Mouse (Mus musculus) hindbrain, embryonic 12.5 days (tissue): ENCODE results near the gene Armh3. TPM values are rescaled to one million over a fixed set of nuclear protein-coding genes. Genes with fewer than 3 reads are reported as not detected.
A peak's percentile ranks its signal among the peaks of the same experiment; 100 is the strongest.
"Not testable (repeated sequence)": the region's sequence is repeated elsewhere in the genome, so short reads cannot be mapped to it uniquely, and the experiment has no call there.

Experiments used
- ATAC-seq: fragments of 200-750 bp; cut with Nextera tagmentation; 2 replicates; pipeline ENCODE4 v1.8.0; 2017; ENCODE audit warnings: moderate TSS enrichment; ENCODE audit not compliant: low FRiP score
- H3K27ac ChIP-seq: fragments of 300-500 bp; sonication (generic); 2 replicates; pipeline ENCODE4 v1.5.1; 2016; ENCODE audit warnings: mild to moderate bottlenecking
- H3K27me3 ChIP-seq: fragments of 300-500 bp; sonication (generic); 2 replicates; pipeline ENCODE4 v1.6.1; 2016; ENCODE audit warnings: mild to moderate bottlenecking
- H3K36me3 ChIP-seq: fragments of 300-500 bp; sonication (generic); 2 replicates; pipeline ENCODE4 v1.6.1; 2016; ENCODE audit warnings: mild to moderate bottlenecking
- H3K4me1 ChIP-seq: fragments of 300-500 bp; sonication (generic); 2 replicates; pipeline ENCODE4 v1.6.1; 2016
- H3K4me2 ChIP-seq: fragments of 300-500 bp; sonication (generic); replicated peaks from 2 replicates; pipeline ENCODE4 v1.6.1; 2016; ENCODE audit warnings: mild to moderate bottlenecking
- H3K4me3 ChIP-seq: fragments of 300-500 bp; sonication (generic); 2 replicates; pipeline ENCODE4 v1.5.1; 2016; ENCODE audit warnings: mild to moderate bottlenecking
- H3K9ac ChIP-seq: fragments of 300-500 bp; sonication (generic); 2 replicates; pipeline ENCODE4 v1.6.1; 2016; ENCODE audit warnings: mild to moderate bottlenecking, moderate library complexity
- H3K9me3 ChIP-seq: fragments of 300-500 bp; sonication (generic); replicated peaks from 2 replicates; pipeline ENCODE4 v1.6.1; 2016; ENCODE audit warnings: mild to moderate bottlenecking
- WGBS: fragments of 180-500 bp; shearing (Covaris S2); methylation state at CpG from one replicate; pipeline ENCODE4 v1.1.7; 2016; 5-methylcytosine and 5-hydroxymethylcytosine counted together
- polyA plus RNA-seq: library from polyadenylated mRNA; unstranded; fragments of >200 nt; fragmentation: Nextera tagmentation; extraction: Ambion mirVana; gene quantifications from 2 replicates; pipeline ENCODE4 v1.2.1, GENCODE M21; 2016

The Armh3 gene
- polyA plus RNA-seq, 1 experiment from 2014 or later: 21.3 TPM

- 95% methylated on average over 6 of the region's 6 CpGs for WGBS
- ATAC-seq, H3K9ac ChIP-seq, H3K4me1 ChIP-seq, H3K27me3 ChIP-seq, H3K9me3 ChIP-seq, H3K27ac ChIP-seq, H3K36me3 ChIP-seq, H3K4me3 ChIP-seq, H3K4me2 ChIP-seq: not testable (repeated sequence)
Measured at GRCm38 (mm10) chr19:45805817-45806216, 192.5 kb downstream of the Armh3 start.

DNA sequence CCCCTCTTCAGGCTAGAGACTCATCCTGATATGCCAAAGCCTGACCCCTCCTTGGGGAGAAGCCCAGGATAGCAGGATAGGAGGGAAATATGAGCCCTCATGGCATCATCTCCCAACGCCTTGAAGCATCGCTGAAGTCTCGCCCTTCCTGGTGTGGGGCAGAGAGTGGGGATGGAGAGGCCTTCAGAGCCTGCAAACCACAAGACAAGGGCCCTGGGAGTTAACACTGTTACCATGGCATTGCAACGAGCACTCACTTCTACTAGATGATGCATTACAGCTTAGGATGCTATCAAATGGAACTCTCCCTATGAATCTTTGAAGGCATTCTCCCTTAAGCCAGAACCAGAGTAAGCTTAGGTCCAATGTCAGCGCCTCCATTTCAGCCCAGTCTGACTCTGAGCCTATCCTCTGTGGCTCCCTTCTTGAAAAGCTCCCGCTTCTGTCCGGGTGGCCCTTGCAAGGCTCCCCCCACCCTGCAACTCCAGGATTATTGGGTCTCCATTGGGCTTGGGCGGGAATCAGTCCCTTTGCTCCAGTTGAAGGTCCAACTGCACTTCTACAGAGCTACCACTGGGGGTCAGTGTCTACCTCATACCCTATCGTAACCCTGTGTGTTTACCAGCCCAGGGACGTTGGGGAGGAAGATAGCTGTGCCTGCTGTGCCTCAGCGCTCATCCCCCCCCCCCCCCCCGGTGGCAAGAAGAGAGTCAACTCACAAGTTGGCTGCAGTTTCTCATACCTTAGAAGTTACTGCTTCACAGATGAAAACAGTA, 193.5 kb downstream of the Armh3 start:
- ATAC-seq: no peak
- H3K36me3 ChIP-seq: no peaks in the 10 kb centered on the region
- no peak overlapping the region for H3K4me3 ChIP-seq
- H3K9ac ChIP-seq: no peak overlapping the region
- WGBS: 27% methylated on average over 12 of the region's 12 CpGs
- no peaks in the 10 kb centered on the region for H3K9me3 ChIP-seq
- H3K4me1 ChIP-seq: no peaks in the 10 kb centered on the region
- H3K27me3 ChIP-seq: no peaks in the 10 kb centered on the region
- peak overlapping the region; percentile 15; the same call in 1 of the 2 replicates for H3K4me2 ChIP-seq
- H3K27ac ChIP-seq: no peak overlapping the region

GRCm38 (mm10) chr19:45803408-45803807, 194.9 kb downstream of the Armh3 start:
- no peaks in the 10 kb centered on the region for H3K27me3 ChIP-seq
- no peaks in the 10 kb centered on the region for H3K4me1 ChIP-seq
- H3K9me3 ChIP-seq: no peaks in the 10 kb centered on the region
- no peaks in the 10 kb centered on the region for H3K36me3 ChIP-seq
- H3K27ac ChIP-seq: no peak overlapping the region
- ATAC-seq: no peak
- no peak overlapping the region for H3K4me2 ChIP-seq
- no peak overlapping the region for H3K4me3 ChIP-seq
- H3K9ac ChIP-seq: no peak overlapping the region
- WGBS: 30% methylated on average over 4 of the region's 4 CpGs

- WGBS: 72% methylated on average over 4 of the region's 4 CpGs
- H3K4me3 ChIP-seq: no peak overlapping the region
- no peak overlapping the region for H3K4me2 ChIP-seq
- H3K36me3 ChIP-seq: no peaks in the 10 kb centered on the region
- no peaks in the 10 kb centered on the region for H3K4me1 ChIP-seq
- H3K27me3 ChIP-seq: no peaks in the 10 kb centered on the region
- H3K9me3 ChIP-seq: no peaks in the 10 kb centered on the region
- no peak overlapping the region for H3K27ac ChIP-seq
- ATAC-seq: no peak
- no peak overlapping the region for H3K9ac ChIP-seq
Measured at GRCm38 (mm10) chr19:45802702-45803101, 195.6 kb downstream of the Armh3 start.

DNA sequence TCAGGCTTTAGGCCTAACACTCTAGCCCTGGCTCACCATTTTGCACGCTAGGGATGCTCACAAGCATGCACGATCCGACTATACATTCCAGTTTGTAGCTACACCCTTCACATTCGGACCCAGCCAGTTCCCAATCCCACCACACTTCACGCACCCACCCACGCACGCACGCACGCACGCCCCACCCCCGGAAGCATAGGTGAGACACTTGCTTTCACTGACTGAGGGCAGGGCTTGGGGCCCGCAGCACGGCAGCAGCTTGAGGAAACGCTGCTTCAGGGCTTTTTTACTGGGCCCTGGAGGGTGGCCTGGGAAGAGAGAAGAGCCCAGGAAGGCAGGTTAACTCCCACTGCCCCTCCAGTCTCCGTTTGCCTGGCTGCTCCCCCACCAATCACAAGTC, 201.4 kb downstream of the Armh3 start:
- H3K4me2 ChIP-seq: no peak overlapping the region
- ATAC-seq: no peak
- no peak overlapping the region for H3K27ac ChIP-seq
- H3K36me3 ChIP-seq: no peaks in the 10 kb centered on the region
- no peak overlapping the region for H3K4me3 ChIP-seq
- 79% methylated on average over 15 of the region's 15 CpGs for WGBS
- H3K4me1 ChIP-seq: peaks cover 10% of the 10 kb centered on the region
- no peak overlapping the region for H3K9ac ChIP-seq
- H3K9me3 ChIP-seq: no peaks in the 10 kb centered on the region
- no peaks in the 10 kb centered on the region for H3K27me3 ChIP-seq

GRCm38 (mm10) chr19:45796061-45796556, 202.2 kb downstream of the Armh3 start:
- Histone ChIP-seq H3K36me3 (no peaks in the 10 kb centered on the region), H3K27me3 (no peaks in the 10 kb centered on the region), H3K27ac (no peak overlapping the region), H3K4me1 (peaks cover 10% of the 10 kb centered on the region), H3K9ac (no peak overlapping the region), H3K4me2 (peak overlapping the region; percentile 46), H3K4me3 (peak overlapping the region; percentile 10; the same call in 1 of the 2 replicates), H3K9me3 (no peaks in the 10 kb centered on the region)
- no peak for ATAC-seq
- 13% methylated on average over 15 of the region's 15 CpGs for WGBS

DNA sequence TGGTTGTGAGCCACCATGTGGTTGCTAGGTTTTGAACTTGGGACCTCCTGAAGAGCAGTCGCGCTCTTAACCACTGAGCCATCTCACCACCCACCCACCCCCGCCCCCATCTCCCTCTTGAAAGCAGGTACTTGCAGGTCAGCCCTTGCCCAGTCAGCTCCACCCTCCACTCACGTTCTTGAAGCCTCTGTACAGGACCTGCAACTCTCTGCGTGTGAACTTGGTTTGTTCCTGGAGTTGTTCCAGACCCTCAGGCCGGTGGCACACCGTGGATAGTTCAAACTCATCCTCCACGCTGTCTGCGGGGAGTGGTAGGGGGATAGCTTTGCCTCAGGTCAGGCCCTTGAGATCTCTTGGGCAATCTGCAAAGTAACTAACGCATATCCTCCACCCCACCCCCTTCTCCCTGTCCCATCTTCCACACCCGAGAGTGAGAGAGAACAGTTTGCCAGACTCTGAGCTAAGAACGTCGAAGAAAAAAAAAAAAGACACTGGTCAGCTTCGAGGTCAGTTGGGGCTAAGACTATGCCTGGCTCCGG, 202.8 kb downstream of the Armh3 start:
- H3K9me3 ChIP-seq: no peaks in the 10 kb centered on the region
- no peak overlapping the region for H3K27ac ChIP-seq
- no peaks in the 10 kb centered on the region for H3K36me3 ChIP-seq
- WGBS: 31% methylated on average over 15 of the region's 15 CpGs
- no peaks in the 10 kb centered on the region for H3K27me3 ChIP-seq
- 0 out of 2 replicates have a peak overlapping the region, but pooled peaks have one; percentile 10 for H3K4me3 ChIP-seq
- peak overlapping the region; percentile 46 for H3K4me2 ChIP-seq
- H3K9ac ChIP-seq: no peak overlapping the region
- ATAC-seq: no peak
- peaks cover 10% of the 10 kb centered on the region for H3K4me1 ChIP-seq

DNA sequence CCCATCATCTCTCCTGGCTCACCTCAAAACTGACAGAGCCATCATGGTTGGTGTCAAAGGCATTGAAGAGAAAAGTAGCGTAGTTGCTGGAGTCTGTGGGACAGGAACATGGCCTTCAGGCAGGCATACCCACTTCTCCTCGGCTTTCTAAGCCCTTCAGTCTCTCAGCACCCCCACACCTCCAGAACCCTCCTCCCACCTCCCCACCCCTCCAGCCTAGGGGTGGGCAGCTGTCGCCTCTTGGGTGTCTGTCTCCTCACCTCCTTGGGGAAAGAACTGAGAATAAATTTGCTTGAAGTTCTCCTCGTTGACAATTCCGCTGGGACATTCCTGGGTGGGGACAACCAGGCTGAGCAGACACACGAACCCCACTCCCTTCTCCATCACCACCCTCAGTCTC, 203.6 kb downstream of the Armh3 start:
- Histone ChIP-seq H3K36me3 (no peaks in the 10 kb centered on the region), H3K4me1 (peaks cover 10% of the 10 kb centered on the region), H3K9me3 (no peaks in the 10 kb centered on the region), H3K9ac (no peak overlapping the region), H3K4me2 (no peak overlapping the region), H3K27me3 (no peaks in the 10 kb centered on the region), H3K4me3 (no peak overlapping the region), H3K27ac (no peak overlapping the region)
- ATAC-seq: no peak
- 75% methylated on average over 6 of the region's 6 CpGs for WGBS

- Histone ChIP-seq H3K27me3 (no peaks in the 10 kb centered on the region), H3K9me3 (no peaks in the 10 kb centered on the region), H3K36me3 (no peaks in the 10 kb centered on the region), H3K4me3 (no peak overlapping the region), H3K4me2 (no peak overlapping the region), H3K9ac (no peak overlapping the region), H3K27ac (no peak overlapping the region), H3K4me1 (peaks cover 10% of the 10 kb centered on the region)
- WGBS: 86% methylated on average over 6 of the region's 6 CpGs
- ATAC-seq: no peak
Measured at GRCm38 (mm10) chr19:45792404-45792803, 205.9 kb downstream of the Armh3 start.

- Histone ChIP-seq H3K4me2 (no peak overlapping the region), H3K27ac (no peak overlapping the region), H3K4me1 (peaks cover 4% of the 10 kb centered on the region; the same call in 1 of the 2 replicates), H3K27me3 (no peaks in the 10 kb centered on the region), H3K9ac (no peak overlapping the region), H3K4me3 (no peak overlapping the region), H3K9me3 (no peaks in the 10 kb centered on the region), H3K36me3 (no peaks in the 10 kb centered on the region)
- ATAC-seq: no peak
- 77% methylated on average over 11 of the region's 13 CpGs for WGBS
Measured at GRCm38 (mm10) chr19:45789888-45790874, 208.1 kb downstream of the Armh3 start.

DNA sequence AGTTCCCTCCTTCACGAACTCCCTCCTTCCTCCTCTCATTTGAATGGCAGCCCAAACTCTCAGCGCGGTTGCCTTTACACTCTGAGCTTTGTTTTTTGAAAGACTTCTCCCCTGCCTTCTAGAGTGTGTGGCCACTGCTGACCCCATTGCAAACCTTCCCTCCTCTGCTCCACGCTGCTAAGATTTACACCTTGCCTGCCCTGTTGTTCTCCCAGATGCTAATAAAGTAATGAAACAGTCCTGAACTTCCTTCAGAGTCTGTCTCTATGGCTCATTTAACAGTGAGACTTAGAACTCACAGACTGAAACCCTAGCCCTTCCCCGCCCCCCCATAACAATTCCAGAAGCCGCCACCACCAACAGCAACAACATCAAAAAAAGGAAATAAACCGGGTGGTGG, 208.9 kb downstream of the Armh3 start:
- H3K9ac ChIP-seq: no peak overlapping the region
- no peak for ATAC-seq
- no peak overlapping the region for H3K27ac ChIP-seq
- no peaks in the 10 kb centered on the region for H3K9me3 ChIP-seq
- H3K36me3 ChIP-seq: no peaks in the 10 kb centered on the region
- 82% methylated on average over 7 of the region's 7 CpGs for WGBS
- no peaks in the 10 kb centered on the region for H3K27me3 ChIP-seq
- no peak overlapping the region for H3K4me2 ChIP-seq
- H3K4me3 ChIP-seq: no peak overlapping the region
- H3K4me1 ChIP-seq: peaks cover 4% of the 10 kb centered on the region; the same call in 1 of the 2 replicates

- Histone ChIP-seq H3K27me3 (no peaks in the 10 kb centered on the region), H3K9ac (no peak overlapping the region), H3K4me2 (no peak overlapping the region), H3K4me3 (no peak overlapping the region), H3K9me3 (no peaks in the 10 kb centered on the region), H3K4me1 (peaks cover 9% of the 10 kb centered on the region; the same call in 1 of the 2 replicates), H3K27ac (no peak overlapping the region), H3K36me3 (no peaks in the 10 kb centered on the region)
- 87% methylated on average over 4 of the region's 4 CpGs for WGBS
- ATAC-seq: no peak
Measured at GRCm38 (mm10) chr19:45788337-45788736, 210.0 kb downstream of the Armh3 start.
